Comparison of ENCODE assay signal across 13 mouse cellular contexts in the genomic region with DNA sequence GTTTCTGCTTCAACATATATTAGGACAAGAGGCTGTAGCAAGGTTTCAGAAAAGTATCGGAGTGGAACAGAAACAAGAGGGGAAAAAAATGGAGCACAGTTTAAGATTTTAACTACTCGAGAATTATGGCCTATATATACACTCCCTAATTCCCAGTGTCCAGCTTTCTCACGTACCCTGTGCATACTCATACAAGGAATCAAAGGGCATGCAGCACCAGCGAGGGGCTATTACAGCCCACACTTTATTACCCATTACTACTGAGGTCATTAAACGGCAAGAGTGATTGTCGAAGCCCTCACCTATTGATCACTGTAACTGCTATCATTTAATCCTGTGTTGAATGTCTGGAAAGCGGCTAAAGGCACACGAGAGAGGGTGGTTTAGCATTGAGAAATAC.
A peak's percentile ranks its signal among the peaks of the same experiment; 100 is the strongest.
DNase-seq lines count a peak whose midpoint lies in the region; ATAC-seq lines count a peak whose summit lies in the region.
"Had no signal": no experiment of that assay in that cellular context is flagged by ENCODE, and none has a peak within 500 bp of the region (broad histone marks: within the 10 kb centered on the region; RNA-seq: fewer than 3 reads in every experiment).

No protein-coding gene starts in this region.

- H3K27ac ChIP-seq in forebrain, embryonic 15.5 days (replicated peaks): 0 out of 2 replicates have a peak overlapping the region, but pooled peaks have one; percentile 9
- no peak overlapping the region for H3K27ac ChIP-seq in forebrain, embryonic 12.5 days
- H3K27ac ChIP-seq in hindbrain, embryonic 13.5 days: peak overlapping the region; percentile 48; the same call in 1 of the 2 replicates
- no peak overlapping the region for H3K27ac ChIP-seq in hindbrain, embryonic 12.5 days
- H3K27ac ChIP-seq in midbrain, embryonic 13.5 days: no peak overlapping the region
- H3K27ac ChIP-seq in midbrain, embryonic 10.5 days (replicated peaks): no peak overlapping the region
- peak overlapping the region; percentile 56; the same call in 1 of the 2 replicates for H3K27ac ChIP-seq in stomach, embryonic 16.5 days (ENCODE audit: low read length)
- H3K27ac ChIP-seq: kidney, postnatal 0 days; lung, embryonic 15.5 days had no signal

- peaks cover 28% of the 10 kb centered on the region for H3K4me1 ChIP-seq in forebrain, embryonic 15.5 days
- peaks cover 42% of the 10 kb centered on the region for H3K4me1 ChIP-seq in forebrain, embryonic 12.5 days
- H3K4me1 ChIP-seq in hindbrain, embryonic 13.5 days (replicated peaks): peaks cover 48% of the 10 kb centered on the region
- H3K4me1 ChIP-seq in hindbrain, embryonic 12.5 days: peaks cover 51% of the 10 kb centered on the region
- H3K4me1 ChIP-seq in midbrain, embryonic 13.5 days (replicated peaks): peaks cover 61% of the 10 kb centered on the region
- H3K4me1 ChIP-seq in midbrain, embryonic 10.5 days: peaks cover 47% of the 10 kb centered on the region
- H3K4me1 ChIP-seq in stomach, embryonic 16.5 days (ENCODE audit: control insufficient read depth, insufficient read depth, low read length): peaks cover 40% of the 10 kb centered on the region

- no peak overlapping the region for H3K4me3 ChIP-seq in forebrain, embryonic 15.5 days
- H3K4me3 ChIP-seq in forebrain, embryonic 12.5 days (replicated peaks): no peak overlapping the region
- H3K4me3 ChIP-seq in hindbrain, embryonic 13.5 days: no peak overlapping the region
- no peak overlapping the region for H3K4me3 ChIP-seq in hindbrain, embryonic 12.5 days
- no peak overlapping the region for H3K4me3 ChIP-seq in midbrain, embryonic 13.5 days (replicated peaks)
- H3K4me3 ChIP-seq in midbrain, embryonic 10.5 days: no peak overlapping the region
- H3K4me3 ChIP-seq in stomach, embryonic 16.5 days (replicated peaks; ENCODE audit: low read length): no peak overlapping the region
- H3K4me3 ChIP-seq: lung, embryonic 15.5 days had no signal

- WGBS in forebrain, embryonic 15.5 days: 69% methylated on average over 8 of the region's 8 CpGs
- WGBS in forebrain, embryonic 12.5 days: 67% methylated on average over 8 of the region's 8 CpGs
- WGBS in hindbrain, embryonic 13.5 days: 64% methylated on average over 8 of the region's 8 CpGs
- WGBS in hindbrain, embryonic 12.5 days: 76% methylated on average over 8 of the region's 8 CpGs
- WGBS in midbrain, embryonic 13.5 days: 68% methylated on average over 8 of the region's 8 CpGs
- 84% methylated on average over 8 of the region's 8 CpGs for WGBS in midbrain, embryonic 10.5 days
- 48% methylated on average over 8 of the region's 8 CpGs for WGBS in stomach, embryonic 16.5 days

- ATAC-seq in forebrain, embryonic 15.5 days (replicated peaks): no peak
- no peak for ATAC-seq in forebrain, embryonic 12.5 days (ENCODE audit: low FRiP score)
- ATAC-seq in hindbrain, embryonic 13.5 days (ENCODE audit: low FRiP score): no peak
- no peak for ATAC-seq in hindbrain, embryonic 12.5 days (ENCODE audit: low FRiP score)
- no peak for ATAC-seq in midbrain, embryonic 13.5 days
- ATAC-seq in stomach, embryonic 16.5 days (ENCODE audit: insufficient read depth, low FRiP score): no peak; the same call in 1 of the 2 replicates
- ATAC-seq: Patski had no signal

- no peaks in the 10 kb centered on the region for H3K36me3 ChIP-seq in forebrain, embryonic 15.5 days
- peaks cover 8% of the 10 kb centered on the region; the same call in 1 of the 2 replicates for H3K36me3 ChIP-seq in forebrain, embryonic 12.5 days (replicated peaks)
- no peaks in the 10 kb centered on the region for H3K36me3 ChIP-seq in hindbrain, embryonic 13.5 days
- H3K36me3 ChIP-seq in hindbrain, embryonic 12.5 days: no peaks in the 10 kb centered on the region
- no peaks in the 10 kb centered on the region for H3K36me3 ChIP-seq in midbrain, embryonic 13.5 days
- H3K36me3 ChIP-seq in midbrain, embryonic 10.5 days: peaks cover 20% of the 10 kb centered on the region
- H3K36me3 ChIP-seq in stomach, embryonic 16.5 days (ENCODE audit: control insufficient read depth, insufficient read depth, low read length): no peaks in the 10 kb centered on the region; the same call in 1 of the 2 replicates

- no peak for DNase-seq in midbrain, embryonic 10.5 days (ENCODE audit: low spot score)
- no peak for DNase-seq in cerebellum, postnatal 14 days
- DNase-seq: cerebellum, adult 11 months; thymus, adult 18-20 months had no signal

- 0 out of 2 replicates have a peak, but pooled peaks cover 5% of the 10 kb centered on the region for H3K27me3 ChIP-seq in forebrain, embryonic 15.5 days
- H3K27me3 ChIP-seq in forebrain, embryonic 12.5 days: peaks cover 24% of the 10 kb centered on the region
- H3K27me3 ChIP-seq in hindbrain, embryonic 13.5 days: peaks cover 32% of the 10 kb centered on the region
- peaks cover 12% of the 10 kb centered on the region for H3K27me3 ChIP-seq in hindbrain, embryonic 12.5 days
- H3K27me3 ChIP-seq in midbrain, embryonic 13.5 days: peaks cover 5% of the 10 kb centered on the region; the same call in 1 of the 2 replicates
- H3K27me3 ChIP-seq in midbrain, embryonic 10.5 days (ENCODE audit: low read depth, poor library complexity, severe bottlenecking): no peaks in the 10 kb centered on the region; the same call in 1 of the 2 replicates
- no peaks in the 10 kb centered on the region for H3K27me3 ChIP-seq in stomach, embryonic 16.5 days (ENCODE audit: control insufficient read depth, insufficient read depth, low read length)
- H3K27me3 ChIP-seq: lung, embryonic 15.5 days; Patski had no signal

- H3K4me2 ChIP-seq in forebrain, embryonic 15.5 days (replicated peaks): no peak overlapping the region; the same call in 1 of the 2 replicates
- no peak overlapping the region for H3K4me2 ChIP-seq in forebrain, embryonic 12.5 days
- H3K4me2 ChIP-seq in hindbrain, embryonic 13.5 days: no peak overlapping the region
- no peak overlapping the region for H3K4me2 ChIP-seq in hindbrain, embryonic 12.5 days (replicated peaks)
- no peak overlapping the region for H3K4me2 ChIP-seq in midbrain, embryonic 13.5 days (replicated peaks)
- H3K4me2 ChIP-seq in stomach, embryonic 16.5 days (ENCODE audit: low read depth, low read length): peak overlapping the region; percentile 14; the same call in 1 of the 2 replicates
- H3K4me2 ChIP-seq: lung, embryonic 15.5 days had no signal

- H3K9ac ChIP-seq in forebrain, embryonic 15.5 days (replicated peaks): no peak overlapping the region
- H3K9ac ChIP-seq in forebrain, embryonic 12.5 days: no peak overlapping the region
- H3K9ac ChIP-seq in hindbrain, embryonic 13.5 days: no peak overlapping the region
- H3K9ac ChIP-seq in hindbrain, embryonic 12.5 days: no peak overlapping the region
- H3K9ac ChIP-seq in midbrain, embryonic 13.5 days (replicated peaks): 0 out of 2 replicates have a peak overlapping the region, but pooled peaks have one; percentile 11
- peak overlapping the region; percentile 37; the same call in 1 of the 2 replicates for H3K9ac ChIP-seq in stomach, embryonic 16.5 days (ENCODE audit: low read length)
- H3K9ac ChIP-seq: lung, embryonic 15.5 days had no signal

- H3K9me3 ChIP-seq in forebrain, embryonic 15.5 days: no peaks in the 10 kb centered on the region
- H3K9me3 ChIP-seq in forebrain, embryonic 12.5 days: no peaks in the 10 kb centered on the region
- no peaks in the 10 kb centered on the region for H3K9me3 ChIP-seq in hindbrain, embryonic 13.5 days
- H3K9me3 ChIP-seq in hindbrain, embryonic 12.5 days (replicated peaks): no peaks in the 10 kb centered on the region
- no peaks in the 10 kb centered on the region for H3K9me3 ChIP-seq in midbrain, embryonic 13.5 days
- H3K9me3 ChIP-seq in midbrain, embryonic 10.5 days (replicated peaks): no peaks in the 10 kb centered on the region
- no peaks in the 10 kb centered on the region for H3K9me3 ChIP-seq in stomach, embryonic 16.5 days (replicated peaks; ENCODE audit: control insufficient read depth, low read length)
- H3K9me3 ChIP-seq: lung, embryonic 15.5 days had no signal

Comparison
In these comparisons a context has a peak if more than half of its experiments do, and no peak if none do; other contexts are left out.
1. H3K27ac ChIP-seq: peak in forebrain, embryonic 15.5 days (single experiment), hindbrain, embryonic 13.5 days (single experiment) and stomach, embryonic 16.5 days (single experiment); none in forebrain, embryonic 12.5 days (single experiment), hindbrain, embryonic 12.5 days (single experiment), midbrain, embryonic 13.5 days (single experiment) and midbrain, embryonic 10.5 days (single experiment).
2. H3K9ac ChIP-seq: peak in midbrain, embryonic 13.5 days (single experiment) and stomach, embryonic 16.5 days (single experiment); none in forebrain, embryonic 15.5 days (single experiment), forebrain, embryonic 12.5 days (single experiment), hindbrain, embryonic 13.5 days (single experiment) and hindbrain, embryonic 12.5 days (single experiment).